Mouse (Mus musculus): Measurements from ENCODE around the gene Prdm16. TPM values are rescaled to one million over a fixed set of nuclear protein-coding genes. Genes with fewer than 3 reads are reported as not detected.

Gene Prdm16
- polyA plus RNA-seq, 1 experiment from 2014 or later: 17.5 TPM

GRCm38 (mm10) chr4:154500695-154501094 is 136.0 kb downstream of the Prdm16 start:
- peaks cover 66% of the 10 kb centered on the region for H3K4me1 ChIP-seq
- no peaks in the 10 kb centered on the region for H3K36me3 ChIP-seq
- H3K27me3 ChIP-seq: peaks cover 20% of the 10 kb centered on the region; the same call in 1 of the 2 replicates
- H3K4me3 ChIP-seq: no peak overlapping the region
- H3K9me3 ChIP-seq: no peaks in the 10 kb centered on the region
- H3K4me2 ChIP-seq: no peak overlapping the region
- H3K9ac ChIP-seq: no peak overlapping the region
- H3K27ac ChIP-seq: no peak overlapping the region
- ATAC-seq (ENCODE audit: insufficient number of reproducible peaks, low FRiP score, low TSS enrichment, low read depth): no peak
- WGBS: 73% methylated on average over 9 of the region's 9 CpGs

GRCm38 (mm10) chr4:154499701-154500523 is 136.8 kb downstream of the Prdm16 start:
- peaks cover 20% of the 10 kb centered on the region; the same call in 1 of the 2 replicates for H3K27me3 ChIP-seq
- H3K9ac ChIP-seq: no peak overlapping the region
- WGBS: 34% methylated on average over 29 of the region's 29 CpGs

GRCm38 (mm10) chr4:154497423-154498175 is 139.1 kb downstream of the Prdm16 start:
- 75% methylated on average over 4 of the region's 4 CpGs for WGBS
- Histone ChIP-seq H3K27me3 (peaks cover 30% of the 10 kb centered on the region; the same call in 1 of the 2 replicates), H3K4me3 (no peak overlapping the region), H3K4me2 (no peak overlapping the region), H3K9ac (no peak overlapping the region), H3K27ac (no peak overlapping the region), H3K36me3 (no peaks in the 10 kb centered on the region), H3K9me3 (no peaks in the 10 kb centered on the region), H3K4me1 (peaks cover 85% of the 10 kb centered on the region)
- ATAC-seq (ENCODE audit: insufficient number of reproducible peaks, low FRiP score, low TSS enrichment, low read depth): no peak

More at GRCm38 (mm10) chr4:154499701-154500523, 136.8 kb downstream of the Prdm16 start:
- H3K4me3 ChIP-seq: no peak overlapping the region
- H3K4me2 ChIP-seq: peak overlapping the region; percentile 24
- H3K27ac ChIP-seq: peak overlapping the region; percentile 50; the same call in 1 of the 2 replicates
- ATAC-seq (ENCODE audit: insufficient number of reproducible peaks, low FRiP score, low TSS enrichment, low read depth): peak; percentile 43; the same call in 1 of the 2 replicates
- no peaks in the 10 kb centered on the region for H3K9me3 ChIP-seq
- no peaks in the 10 kb centered on the region for H3K36me3 ChIP-seq
- peaks cover 73% of the 10 kb centered on the region for H3K4me1 ChIP-seq

GRCm38 (mm10) chr4:154496991-154497390 is 139.7 kb downstream of the Prdm16 start:
- Histone ChIP-seq H3K4me1 (peaks cover 84% of the 10 kb centered on the region), H3K9me3 (no peaks in the 10 kb centered on the region), H3K9ac (no peak overlapping the region), H3K36me3 (no peaks in the 10 kb centered on the region), H3K4me3 (no peak overlapping the region), H3K27me3 (peaks cover 30% of the 10 kb centered on the region; the same call in 1 of the 2 replicates), H3K4me2 (no peak overlapping the region), H3K27ac (no peak overlapping the region; the same call in 1 of the 2 replicates)
- ATAC-seq (ENCODE audit: insufficient number of reproducible peaks, low FRiP score, low TSS enrichment, low read depth): no peak
- WGBS: 17% methylated on average over 7 of the region's 7 CpGs

GRCm38 (mm10) chr4:154496522-154496921 is 140.2 kb downstream of the Prdm16 start:
- Histone ChIP-seq H3K4me1 (peaks cover 82% of the 10 kb centered on the region), H3K9ac (no peak overlapping the region), H3K36me3 (no peaks in the 10 kb centered on the region), H3K4me3 (no peak overlapping the region), H3K4me2 (no peak overlapping the region), H3K27ac (no peak overlapping the region), H3K9me3 (no peaks in the 10 kb centered on the region), H3K27me3 (peaks cover 30% of the 10 kb centered on the region; the same call in 1 of the 2 replicates)
- ATAC-seq (ENCODE audit: insufficient number of reproducible peaks, low FRiP score, low TSS enrichment, low read depth): no peak
- WGBS: 87% methylated on average over 5 of the region's 5 CpGs

GRCm38 (mm10) chr4:154493996-154494395 is 142.7 kb downstream of the Prdm16 start:
- WGBS: 29% methylated on average over 4 of the region's 4 CpGs
- Histone ChIP-seq H3K4me3 (no peak overlapping the region), H3K9ac (no peak overlapping the region), H3K36me3 (no peaks in the 10 kb centered on the region), H3K9me3 (no peaks in the 10 kb centered on the region), H3K4me1 (peaks cover 61% of the 10 kb centered on the region), H3K27ac (0 out of 2 replicates have a peak overlapping the region, but pooled peaks have one; percentile 8), H3K27me3 (peaks cover 28% of the 10 kb centered on the region), H3K4me2 (no peak overlapping the region)
- ATAC-seq (ENCODE audit: insufficient number of reproducible peaks, low FRiP score, low TSS enrichment, low read depth): no peak

- H3K9ac ChIP-seq: no peak overlapping the region
- 0 out of 2 replicates have a peak overlapping the region, but pooled peaks have one; percentile 22 for H3K27ac ChIP-seq
- 22% methylated on average over 11 of the region's 11 CpGs for WGBS
- H3K4me1 ChIP-seq: peaks cover 65% of the 10 kb centered on the region
- no peaks in the 10 kb centered on the region for H3K36me3 ChIP-seq
- H3K27me3 ChIP-seq: peaks cover 25% of the 10 kb centered on the region
- no peak overlapping the region for H3K4me2 ChIP-seq
- no peaks in the 10 kb centered on the region for H3K9me3 ChIP-seq
- no peak overlapping the region for H3K4me3 ChIP-seq
- no peak for ATAC-seq (ENCODE audit: insufficient number of reproducible peaks, low FRiP score, low TSS enrichment, low read depth)
Measured at GRCm38 (mm10) chr4:154492714-154493121, 144.0 kb downstream of the Prdm16 start.

- H3K27ac ChIP-seq: no peak overlapping the region
- H3K4me2 ChIP-seq: no peak overlapping the region
- peaks cover 23% of the 10 kb centered on the region for H3K27me3 ChIP-seq
- ATAC-seq (ENCODE audit: insufficient number of reproducible peaks, low FRiP score, low TSS enrichment, low read depth): no peak
- no peak overlapping the region for H3K9ac ChIP-seq
- H3K9me3 ChIP-seq: no peaks in the 10 kb centered on the region
- H3K4me1 ChIP-seq: peaks cover 64% of the 10 kb centered on the region
- H3K4me3 ChIP-seq: no peak overlapping the region
- whole genome bisulfite sequencing: 61% methylated on average over 7 of the region's 7 CpGs
- H3K36me3 ChIP-seq: no peaks in the 10 kb centered on the region
Measured at GRCm38 (mm10) chr4:154492268-154492667, 144.4 kb downstream of the Prdm16 start.

- peak overlapping the region; percentile 34; the same call in 1 of the 2 replicates for H3K27ac ChIP-seq
- H3K27me3 ChIP-seq: peaks cover 12% of the 10 kb centered on the region
- H3K4me1 ChIP-seq: peaks cover 35% of the 10 kb centered on the region
- H3K4me3 ChIP-seq: no peak overlapping the region
- no peak overlapping the region for H3K4me2 ChIP-seq
- no peaks in the 10 kb centered on the region for H3K9me3 ChIP-seq
- H3K36me3 ChIP-seq: no peaks in the 10 kb centered on the region
- 0 out of 2 replicates have a peak, but pooled peaks have one; percentile 68 for ATAC-seq (ENCODE audit: insufficient number of reproducible peaks, low FRiP score, low TSS enrichment, low read depth)
- 7% methylated on average over 5 of the region's 5 CpGs for WGBS
- no peak overlapping the region for H3K9ac ChIP-seq
Measured at GRCm38 (mm10) chr4:154488031-154488430, 148.6 kb downstream of the Prdm16 start.

- 85% methylated on average over 14 of the region's 14 CpGs for WGBS
- ATAC-seq (ENCODE audit: insufficient number of reproducible peaks, low FRiP score, low TSS enrichment, low read depth): no peak
- Histone ChIP-seq H3K4me3 (no peak overlapping the region), H3K27ac (no peak overlapping the region), H3K4me1 (peaks cover 40% of the 10 kb centered on the region), H3K4me2 (no peak overlapping the region), H3K27me3 (0 out of 2 replicates have a peak, but pooled peaks cover 2% of the 10 kb centered on the region), H3K9me3 (no peaks in the 10 kb centered on the region), H3K9ac (no peak overlapping the region), H3K36me3 (no peaks in the 10 kb centered on the region)
Measured at GRCm38 (mm10) chr4:154482695-154483094, 154.0 kb downstream of the Prdm16 start.

- WGBS: 56% methylated on average over 14 of the region's 14 CpGs
- Histone ChIP-seq H3K4me1 (peaks cover 40% of the 10 kb centered on the region), H3K9me3 (no peaks in the 10 kb centered on the region), H3K9ac (no peak overlapping the region), H3K4me3 (no peak overlapping the region), H3K4me2 (no peak overlapping the region), H3K36me3 (no peaks in the 10 kb centered on the region), H3K27ac (peak overlapping the region; percentile 33), H3K27me3 (0 out of 2 replicates have a peak, but pooled peaks cover 2% of the 10 kb centered on the region)
- no peak for ATAC-seq (ENCODE audit: insufficient number of reproducible peaks, low FRiP score, low TSS enrichment, low read depth)
Measured at GRCm38 (mm10) chr4:154481771-154482637, 154.7 kb downstream of the Prdm16 start.

Measured in limb, embryonic 15.5 days (tissue).